Mouse (Mus musculus) adrenal gland, postnatal 10 days (tissue): ENCODE results near the gene Dnaic2. TPM values are rescaled to one million over a fixed set of nuclear protein-coding genes. Genes with fewer than 3 reads are reported as not detected.

Source experiments
- DNase-seq: peaks from one replicate; pipeline ENCODE4 v3.0.0; 2021; ENCODE audit warnings: mixed read lengths
- total RNA-seq, 2 experiments: library from RNA; stranded (reverse); gene quantifications; 2 replicates each; pipeline ENCODE4 v1.2.3; 2021

Gene Dnaic2
- total RNA-seq, 2 experiments from 2014 or later, result 0.55 to 0.57 TPM

- DNase-seq, result no peak
Observed at GRCm38 (mm10) chr11:114747564-114748138, 20.4 kb downstream of the Dnaic2 start.

GRCm38 (mm10) chr11:114764820-114765818 is 37.9 kb downstream of the Dnaic2 start, which contains the start of gene Kif19a:
Gene Kif19a, plus strand, starts transcription at chr11:114765388.
- DNase-seq, result peak; percentile 79

DNA sequence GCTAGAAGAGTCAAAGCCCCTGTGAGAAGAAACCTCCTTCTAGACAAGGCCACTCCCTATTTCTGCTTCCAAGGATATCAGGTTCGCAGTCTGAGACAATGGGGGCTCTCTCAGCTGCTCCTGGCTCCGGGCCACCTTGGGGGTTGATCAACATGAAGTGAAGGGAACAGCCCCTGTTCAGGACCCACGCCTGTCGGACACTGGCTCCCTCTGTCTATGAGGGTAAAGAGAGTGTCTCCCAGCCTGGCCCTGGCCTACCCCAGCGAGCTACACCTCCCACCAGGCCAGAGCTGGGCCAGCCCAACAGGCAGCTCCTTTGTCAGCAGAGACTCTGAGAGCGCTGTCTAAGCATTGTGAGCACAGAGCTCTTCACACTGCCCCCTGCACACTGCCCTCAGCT is 42.7 kb downstream of the Dnaic2 start:
- no peak for DNase-seq

DNA sequence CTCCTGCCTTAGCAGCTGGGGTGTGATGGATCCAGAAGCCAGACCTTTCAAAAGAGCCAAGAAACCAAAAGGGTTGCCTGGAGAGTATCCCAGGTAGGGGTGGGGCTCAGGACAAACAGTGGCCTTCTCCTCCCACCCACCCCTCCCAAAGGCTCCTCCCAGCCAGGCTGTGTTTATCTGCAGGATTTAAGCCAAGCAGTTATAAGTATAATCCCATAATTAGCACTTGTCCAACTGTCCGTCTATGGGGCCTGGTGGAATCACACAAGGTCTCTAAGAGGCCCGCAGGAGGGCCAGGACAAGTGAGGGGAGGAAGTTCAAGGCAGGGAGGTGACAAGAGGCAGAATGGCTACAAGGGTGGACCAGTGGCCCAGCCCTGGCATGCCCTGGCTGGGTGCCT is 44.7 kb downstream of the Dnaic2 start:
- DNase-seq, result no peak

DNA sequence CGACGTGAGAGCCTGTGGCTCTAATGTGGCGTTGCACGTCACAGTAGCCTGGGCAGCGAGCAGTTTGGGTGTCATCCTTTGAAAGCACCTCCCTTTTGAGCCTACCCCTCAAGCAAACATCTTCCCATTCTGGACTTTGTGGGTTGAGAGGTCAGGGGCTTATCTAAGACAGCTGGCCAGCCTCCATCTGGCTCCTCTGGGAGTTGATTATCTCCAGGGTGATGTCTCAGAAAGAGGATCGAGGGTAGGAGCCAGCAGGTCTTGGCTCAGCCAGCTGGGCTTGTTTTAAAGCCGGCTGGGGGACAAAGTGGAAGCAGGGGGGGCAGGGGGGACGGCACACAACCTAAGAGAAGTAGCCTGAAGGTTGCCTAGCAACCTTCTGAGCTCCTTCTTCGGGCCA is 52.9 kb downstream of the Dnaic2 start:
- no peak for DNase-seq

DNA sequence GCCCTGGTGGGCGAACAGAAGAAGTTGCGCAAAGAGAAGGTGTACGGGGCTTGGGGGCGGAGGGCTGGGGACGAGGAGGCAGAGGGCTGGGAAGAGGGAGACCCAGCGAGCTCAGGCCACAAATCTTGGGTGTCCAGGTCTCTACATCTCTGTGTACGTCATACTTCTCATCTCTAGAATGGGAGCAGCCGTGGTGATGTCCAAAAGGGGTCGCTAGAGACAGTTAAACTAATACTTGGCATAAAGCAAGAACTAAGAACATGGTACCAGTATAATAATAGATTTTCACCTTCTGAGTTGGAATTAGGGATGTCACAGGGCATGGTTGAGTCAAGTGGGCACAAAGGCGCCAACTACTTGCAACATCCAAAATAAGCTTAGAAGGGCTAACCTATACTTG is 58.7 kb downstream of the Dnaic2 start:
- no peak for DNase-seq

- DNase-seq, result peak; percentile 42
Observed at GRCm38 (mm10) chr11:114786326-114786725, 59.1 kb downstream of the Dnaic2 start.

DNA sequence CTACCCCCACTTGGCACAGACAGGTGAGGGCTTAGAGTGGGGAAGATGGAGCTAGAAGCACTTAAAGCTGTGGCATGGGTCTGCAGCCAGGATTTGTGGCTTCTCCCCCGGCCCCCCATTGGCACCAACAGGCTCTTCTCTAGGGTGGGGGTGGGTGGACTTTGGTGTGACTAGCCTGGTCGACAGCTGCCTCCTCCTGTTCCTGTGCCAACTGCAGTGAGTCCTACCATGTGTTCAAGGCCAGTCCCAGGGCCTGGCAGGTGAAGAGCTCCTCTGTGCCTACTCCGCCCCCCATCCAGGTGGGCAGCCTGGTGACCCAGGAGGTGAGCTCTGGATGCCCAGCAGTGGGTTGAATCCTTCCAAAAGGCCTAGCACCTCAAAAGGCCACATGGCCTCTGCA is 60.4 kb downstream of the Dnaic2 start:
- DNase-seq, result no peak

- peak; percentile 93 for DNase-seq
Observed at GRCm38 (mm10) chr11:114789061-114789714, 62.0 kb downstream of the Dnaic2 start.

DNA sequence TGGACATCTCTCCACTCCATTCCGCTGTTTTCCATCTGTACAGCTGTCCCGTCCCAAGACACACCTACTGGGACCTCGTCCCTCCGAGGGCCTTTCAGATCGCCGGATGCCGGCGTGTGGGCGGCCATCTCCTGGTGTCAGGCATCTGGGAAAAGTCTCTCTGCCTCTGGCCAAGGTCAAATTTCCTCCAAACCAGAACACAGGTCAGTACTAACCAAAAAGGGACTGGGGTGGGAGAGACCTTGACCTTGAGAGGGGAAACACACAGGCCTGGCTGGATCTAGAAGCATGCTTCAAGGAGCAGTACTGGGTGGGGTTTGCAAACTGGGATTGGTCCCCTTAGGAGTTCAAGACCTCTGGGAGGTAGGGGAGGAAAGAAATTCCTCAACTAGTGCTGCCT is 62.5 kb downstream of the Dnaic2 start:
- DNase-seq, result no peak

- no peak for DNase-seq
Observed at GRCm38 (mm10) chr11:114790171-114790570, 63.0 kb downstream of the Dnaic2 start.

- DNase-seq, result no peak
Observed at GRCm38 (mm10) chr11:114790841-114791240, 63.6 kb downstream of the Dnaic2 start.

DNA sequence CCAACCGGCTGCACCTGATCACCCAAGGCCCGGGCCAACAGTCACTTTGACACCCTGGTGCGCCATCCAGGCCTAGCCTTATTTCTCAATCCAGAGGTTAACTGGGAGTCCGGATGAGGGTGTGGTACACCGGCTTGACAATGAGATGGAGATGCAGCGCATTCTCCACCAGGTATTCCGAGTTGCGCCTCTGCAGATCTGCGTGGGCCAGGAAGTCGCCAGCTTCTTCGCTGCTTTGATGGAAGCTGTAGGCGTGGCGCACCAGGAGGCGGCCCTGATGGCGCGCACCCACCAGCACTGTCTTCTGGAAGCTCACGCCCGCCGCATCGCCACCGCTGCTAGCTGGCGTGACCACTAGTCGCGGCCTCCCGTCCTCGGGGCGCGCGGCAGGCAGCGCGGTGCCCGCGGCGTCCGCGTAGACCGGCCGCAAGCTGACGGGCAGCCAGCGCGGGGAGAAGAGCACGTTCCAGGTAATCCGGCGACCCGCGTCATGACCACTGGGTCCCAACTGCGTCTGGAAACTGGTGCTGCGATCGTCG is 64.2 kb downstream of the Dnaic2 start:
- no peak for DNase-seq

- DNase-seq, result peak; percentile 32
Observed at GRCm38 (mm10) chr11:114791891-114792411, 64.7 kb downstream of the Dnaic2 start.

- no peak for DNase-seq
Observed at GRCm38 (mm10) chr11:114792931-114793494, 65.8 kb downstream of the Dnaic2 start.

GRCm38 (mm10) chr11:114793868-114794545 is 66.8 kb downstream of the Dnaic2 start:
- DNase-seq, result no peak

DNA sequence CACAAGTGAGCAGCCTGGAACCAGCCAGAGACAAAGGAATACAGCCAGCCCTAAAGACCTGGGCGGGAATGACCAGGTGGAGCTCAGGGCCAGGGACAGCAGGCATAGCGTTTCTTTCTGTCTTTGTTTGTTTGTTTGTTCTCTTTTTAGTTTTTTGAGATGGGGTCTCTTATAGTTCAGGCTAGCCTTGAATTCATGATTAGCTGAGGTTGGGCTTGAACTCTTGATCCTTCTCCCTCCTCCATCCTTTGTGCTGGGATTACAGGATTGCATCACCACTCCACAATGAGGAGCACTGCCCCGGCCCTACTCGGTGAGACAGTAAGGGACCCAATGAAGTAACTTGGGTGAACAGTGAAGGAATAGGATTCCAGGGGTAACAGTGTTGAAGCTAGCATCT is 67.5 kb downstream of the Dnaic2 start:
- no peak for DNase-seq

DNA sequence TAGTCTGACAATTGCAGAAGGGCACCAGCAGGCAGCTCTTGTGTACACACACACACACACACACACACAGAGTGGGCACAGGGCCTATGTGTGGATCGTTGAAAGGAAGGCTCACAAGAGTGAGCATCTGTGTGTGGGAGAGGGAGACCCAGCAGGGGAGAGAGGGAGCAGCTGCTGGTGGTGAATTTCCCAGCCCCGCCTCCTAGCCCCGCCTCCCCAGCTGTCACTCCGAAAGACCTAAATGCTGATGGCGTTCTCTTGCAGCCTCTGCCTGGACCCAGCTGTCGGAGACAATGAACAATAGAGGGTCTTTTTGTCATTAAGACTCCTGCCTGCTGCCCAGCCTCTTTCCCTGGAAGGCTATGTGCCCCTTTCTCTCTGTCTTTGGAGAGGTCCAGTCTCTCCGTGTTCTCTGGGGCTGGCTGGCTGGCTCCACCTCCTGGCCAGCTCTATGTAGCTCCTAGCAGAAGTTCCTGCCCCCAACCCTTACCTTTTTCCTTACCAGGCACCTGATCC is 68.1 kb downstream of the Dnaic2 start:
- peak; percentile 46 for DNase-seq

DNA sequence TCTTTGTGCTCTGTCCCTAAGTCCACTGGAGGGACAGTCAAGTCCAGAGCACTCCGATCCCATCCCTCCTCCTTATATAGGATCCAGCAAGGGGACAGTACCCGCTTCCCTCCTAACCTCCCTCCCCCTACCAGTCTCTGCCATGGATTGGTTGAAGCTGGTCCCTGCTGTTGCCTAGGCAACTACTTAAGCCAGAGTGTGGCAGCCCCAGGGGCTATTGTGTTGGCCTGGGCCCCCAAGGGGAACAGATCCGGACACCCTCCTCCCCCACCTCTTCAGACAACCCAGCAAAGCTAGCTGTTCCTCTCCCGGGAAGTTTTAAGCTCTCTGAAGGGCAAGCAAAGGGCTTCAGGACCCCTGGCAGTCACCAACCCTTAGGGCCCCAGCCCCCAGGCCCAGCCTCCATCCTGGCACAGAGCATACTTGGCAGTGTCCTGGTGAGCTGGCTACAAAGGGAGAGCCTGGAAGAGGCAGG is 68.7 kb downstream of the Dnaic2 start, which contains the start of gene Btbd17:
Btbd17 (minus strand) TSS at position 98 of the 475 bp plus-strand sequence.
- no peak for DNase-seq

DNA sequence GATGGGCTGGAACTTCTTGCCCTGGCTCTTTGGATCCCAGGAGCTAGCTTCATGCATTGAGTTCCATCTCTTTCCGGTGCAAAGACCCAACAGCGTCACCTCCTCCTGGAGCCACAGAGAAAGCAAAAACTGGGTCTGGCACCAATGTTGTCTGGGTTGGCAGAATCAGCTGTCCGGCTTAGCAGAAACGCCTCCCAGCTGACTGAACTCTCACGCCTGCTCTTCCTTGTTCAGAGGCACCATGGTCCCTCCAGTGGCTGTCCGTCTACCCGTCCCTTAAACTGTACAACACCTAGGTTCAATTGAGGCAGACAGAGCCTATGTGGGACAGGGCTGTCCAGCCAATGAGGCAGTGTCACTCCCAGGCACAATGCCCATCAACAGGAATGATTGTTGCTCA is 70.0 kb downstream of the Dnaic2 start:
- DNase-seq, result no peak

DNA sequence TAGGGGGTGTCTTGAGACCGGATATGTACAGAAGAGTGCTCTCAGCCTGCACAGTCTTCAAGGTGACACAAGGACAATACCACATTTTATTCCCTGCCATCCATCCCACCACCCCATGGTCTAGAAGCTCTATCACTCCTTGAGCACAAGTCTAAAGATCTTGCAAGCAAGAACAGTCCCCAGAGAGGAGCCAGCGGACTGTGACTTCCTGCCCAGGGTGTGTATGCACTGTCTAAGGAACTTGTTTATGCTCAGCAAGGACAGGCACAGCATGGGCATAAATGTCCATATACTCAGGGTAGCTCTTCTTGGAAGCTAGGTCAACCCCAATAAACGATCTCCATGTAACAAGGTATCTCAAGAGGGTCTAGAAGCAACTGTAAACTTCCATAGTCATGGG is 70.8 kb downstream of the Dnaic2 start:
- DNase-seq, result no peak
